Mouse (Mus musculus): ENCODE data around the gene Zfp811.

Zfp811 gene

DNA sequence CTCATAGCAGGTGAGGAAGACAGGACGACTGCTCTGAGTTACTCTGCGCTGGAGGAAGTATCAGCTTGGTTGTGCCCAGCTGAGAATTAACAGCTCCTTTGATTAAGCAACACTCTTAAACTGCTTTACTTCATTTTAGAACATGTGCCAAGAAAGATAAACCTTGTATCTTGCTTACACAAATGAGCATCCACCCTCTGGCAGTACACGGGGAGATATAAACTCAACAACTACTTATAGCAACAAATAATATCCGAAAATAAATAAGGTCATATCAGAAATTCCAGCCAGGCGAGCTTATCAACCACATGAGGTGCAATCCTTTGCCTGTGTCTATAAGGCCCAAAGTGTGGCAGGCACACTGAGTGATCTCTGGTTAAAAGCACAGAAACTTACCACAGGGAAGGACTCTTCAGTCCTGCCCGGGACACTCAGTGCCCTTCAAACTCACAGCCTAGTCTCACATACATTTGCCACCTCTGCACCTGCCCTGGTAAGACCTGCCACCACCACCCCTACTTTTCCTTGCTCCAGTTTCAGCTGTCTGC is 56.8 kb downstream of the Zfp811 start:
- no peak for DNase-seq

DNA sequence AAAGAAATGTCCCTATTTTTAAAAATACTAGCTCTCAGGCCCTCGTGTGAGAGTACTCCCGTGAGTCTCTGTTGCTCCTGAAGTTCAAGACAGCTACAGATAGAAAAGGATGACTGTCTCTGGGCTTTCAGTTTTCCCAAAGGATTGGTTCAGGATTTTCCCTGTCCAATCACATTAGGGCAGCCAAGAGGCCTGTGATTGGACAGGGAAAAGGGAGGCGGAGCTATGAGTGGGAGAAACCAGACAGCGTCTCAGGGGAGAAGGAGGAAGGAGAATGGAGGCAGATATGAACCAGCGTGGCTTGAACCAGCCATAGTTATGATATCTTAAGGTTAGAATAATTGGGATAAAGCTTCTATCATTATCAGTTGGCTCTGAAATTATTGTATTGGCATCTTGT is 59.1 kb downstream of the Zfp811 start:
- no peak for DNase-seq
